Mouse (Mus musculus): Measurements from ENCODE around the gene Nlgn1.

DNA sequence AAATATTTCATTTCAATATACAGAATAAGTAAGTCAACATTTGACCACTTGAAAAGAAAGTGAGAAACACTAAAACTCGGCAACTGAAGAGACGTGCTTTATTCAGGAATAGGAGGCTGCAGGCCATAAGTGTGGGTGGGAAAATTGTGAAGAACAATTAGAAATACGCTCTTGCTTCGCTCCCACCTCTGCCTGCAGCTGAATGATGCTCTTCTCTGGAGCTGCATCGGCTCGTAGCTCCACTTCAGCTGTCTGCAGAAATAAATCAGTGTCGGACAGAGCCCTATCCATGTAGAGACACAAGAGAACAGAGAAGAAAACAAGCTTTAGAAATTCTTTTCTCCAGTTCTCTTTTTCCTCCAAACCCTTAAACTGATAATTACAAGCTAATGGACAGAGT, 85.7 kb downstream of the Nlgn1 start:
- no peak for TF ChIP-seq CTCF (IDR thresholded peaks at IDR 0.05; ENCODE audit: low read depth)
- TF ChIP-seq EP300 (IDR thresholded peaks at IDR 0.05; ENCODE audit: low read depth), result no peak

Data from liver, embryonic 14.5 days (tissue).